Mouse (Mus musculus) heart, embryonic 16.5 days (tissue): ENCODE data around the gene Acot12. TPM values are rescaled to one million over a fixed set of nuclear protein-coding genes. Genes with fewer than 3 reads are reported as not detected.

Experiments
- ATAC-seq: fragments of 200-750 bp; cut with Nextera tagmentation; replicated peaks from 2 replicates; pipeline ENCODE4 v1.8.0; 2017; ENCODE audit warnings: moderate number of reproducible peaks; ENCODE audit not compliant: insufficient read depth, low FRiP score; ENCODE audit errors: extremely low read depth
- H3K27ac ChIP-seq: fragments of 300-500 bp; sonication (generic); 2 replicates; pipeline ENCODE4 v1.5.1; 2014; ENCODE audit warnings: mild to moderate bottlenecking, low read length, control low read depth, moderate library complexity
- H3K27me3 ChIP-seq: fragments of 300-500 bp; sonication (generic); 2 replicates; pipeline ENCODE4 v1.6.1; 2014; ENCODE audit warnings: low read length, mixed read lengths; ENCODE audit not compliant: control insufficient read depth, insufficient read depth
- H3K36me3 ChIP-seq: fragments of 300-500 bp; sonication (generic); 2 replicates; pipeline ENCODE4 v1.6.1; 2014; ENCODE audit not compliant: control insufficient read depth, insufficient read depth
- H3K4me1 ChIP-seq: fragments of 300-500 bp; sonication (generic); 2 replicates; pipeline ENCODE4 v1.6.1; 2014; ENCODE audit warnings: low read length, mixed read lengths; ENCODE audit not compliant: control insufficient read depth, insufficient read depth
- H3K4me2 ChIP-seq: fragments of 300-500 bp; sonication (generic); 2 replicates; pipeline ENCODE4 v1.6.1; 2014; ENCODE audit warnings: low read depth, mild to moderate bottlenecking, control low read depth, low read length
- H3K4me3 ChIP-seq: fragments of 300-500 bp; sonication (generic); 2 replicates; pipeline ENCODE4 v1.5.1; 2014; ENCODE audit warnings: mild to moderate bottlenecking, control low read depth, low read length
- H3K9ac ChIP-seq: fragments of 300-500 bp; sonication (generic); 2 replicates; pipeline ENCODE4 v1.6.1; 2014; ENCODE audit warnings: low read length, control low read depth
- H3K9me3 ChIP-seq: fragments of 300-500 bp; sonication (generic); replicated peaks from 2 replicates; pipeline ENCODE4 v1.6.1; 2016; ENCODE audit warnings: low read length; ENCODE audit not compliant: control insufficient read depth
- WGBS: fragments of 180-500 bp; shearing (Covaris S2); extraction: QIAGEN DNeasy Blood & Tissue Kit; methylation state at CpG from one replicate; pipeline ENCODE4 v1.1.7; 2014; 5-methylcytosine and 5-hydroxymethylcytosine counted together
- polyA plus RNA-seq: library from polyadenylated mRNA; unstranded; fragments of >200 nt; fragmentation: Nextera tagmentation; extraction: Ambion mirVana; gene quantifications from 2 replicates; pipeline ENCODE4 v1.2.1, GENCODE M21; 2015

Gene Acot12
- polyA plus RNA-seq, 1 experiment from 2014 or later, result not detected

- no peaks in the 10 kb centered on the region for H3K36me3 ChIP-seq
- no peak overlapping the region for H3K9ac ChIP-seq
- H3K4me3 ChIP-seq, result no peak overlapping the region
- ATAC-seq, result no peak
- H3K4me2 ChIP-seq, result no peak overlapping the region
- H3K4me1 ChIP-seq, result no peaks in the 10 kb centered on the region
- 66% methylated on average over 9 of the region's 9 CpGs for WGBS
- no peaks in the 10 kb centered on the region for H3K9me3 ChIP-seq
- no peaks in the 10 kb centered on the region for H3K27me3 ChIP-seq
- H3K27ac ChIP-seq, result no peak overlapping the region
Observed at GRCm38 (mm10) chr13:91768683-91769651, 27.7 kb downstream of the Acot12 start.

GRCm38 (mm10) chr13:91778092-91778491, 36.8 kb downstream of the Acot12 start:
- H3K27ac ChIP-seq, result no peak overlapping the region
- no peaks in the 10 kb centered on the region for H3K4me1 ChIP-seq
- H3K4me2 ChIP-seq, result no peak overlapping the region
- no peak overlapping the region for H3K4me3 ChIP-seq
- no peaks in the 10 kb centered on the region for H3K27me3 ChIP-seq
- ATAC-seq, result no peak
- H3K9ac ChIP-seq, result no peak overlapping the region
- no peaks in the 10 kb centered on the region for H3K36me3 ChIP-seq
- 84% methylated on average over 5 of the region's 5 CpGs for WGBS
- no peaks in the 10 kb centered on the region for H3K9me3 ChIP-seq

- H3K27me3 ChIP-seq, result no peaks in the 10 kb centered on the region
- H3K4me3 ChIP-seq, result no peak overlapping the region
- no peak overlapping the region for H3K9ac ChIP-seq
- no peak overlapping the region for H3K4me2 ChIP-seq
- no peaks in the 10 kb centered on the region for H3K36me3 ChIP-seq
- H3K4me1 ChIP-seq, result no peaks in the 10 kb centered on the region
- no peak for ATAC-seq
- no peaks in the 10 kb centered on the region for H3K9me3 ChIP-seq
- H3K27ac ChIP-seq, result no peak overlapping the region
Observed at GRCm38 (mm10) chr13:91779892-91780291, 38.6 kb downstream of the Acot12 start.

GRCm38 (mm10) chr13:91792035-91792434, 50.7 kb downstream of the Acot12 start:
- no peak overlapping the region for H3K9ac ChIP-seq
- 50% methylated on average over 1 of the region's 1 CpGs for WGBS
- no peak for ATAC-seq
- H3K27ac ChIP-seq, result no peak overlapping the region
- no peaks in the 10 kb centered on the region for H3K27me3 ChIP-seq
- H3K4me1 ChIP-seq, result no peaks in the 10 kb centered on the region
- H3K36me3 ChIP-seq, result peaks cover 18% of the 10 kb centered on the region
- H3K9me3 ChIP-seq, result no peaks in the 10 kb centered on the region
- H3K4me2 ChIP-seq, result no peak overlapping the region
- H3K4me3 ChIP-seq, result no peak overlapping the region

GRCm38 (mm10) chr13:91794926-91795436, 53.7 kb downstream of the Acot12 start:
- no peak overlapping the region for H3K9ac ChIP-seq
- H3K4me2 ChIP-seq, result no peak overlapping the region
- no peaks in the 10 kb centered on the region for H3K4me1 ChIP-seq
- H3K36me3 ChIP-seq, result peaks cover 41% of the 10 kb centered on the region
- 91% methylated on average over 13 of the region's 13 CpGs for WGBS
- no peak overlapping the region for H3K4me3 ChIP-seq
- no peak overlapping the region for H3K27ac ChIP-seq
- H3K27me3 ChIP-seq, result no peaks in the 10 kb centered on the region
- no peaks in the 10 kb centered on the region for H3K9me3 ChIP-seq
- no peak for ATAC-seq

GRCm38 (mm10) chr13:91795593-91795992, 54.3 kb downstream of the Acot12 start:
- no peak overlapping the region for H3K4me2 ChIP-seq
- peaks cover 47% of the 10 kb centered on the region for H3K36me3 ChIP-seq
- H3K27me3 ChIP-seq, result no peaks in the 10 kb centered on the region
- no peaks in the 10 kb centered on the region for H3K4me1 ChIP-seq
- H3K9ac ChIP-seq, result no peak overlapping the region
- H3K9me3 ChIP-seq, result no peaks in the 10 kb centered on the region
- 92% methylated on average over 10 of the region's 10 CpGs for WGBS
- no peak for ATAC-seq
- H3K4me3 ChIP-seq, result no peak overlapping the region
- H3K27ac ChIP-seq, result no peak overlapping the region

- Histone ChIP-seq H3K27me3 (no peaks in the 10 kb centered on the region), H3K4me1 (no peaks in the 10 kb centered on the region), H3K36me3 (peaks cover 49% of the 10 kb centered on the region), H3K9me3 (no peaks in the 10 kb centered on the region), H3K4me2 (no peak overlapping the region), H3K9ac (no peak overlapping the region), H3K4me3 (no peak overlapping the region), H3K27ac (no peak overlapping the region)
- ATAC-seq, result no peak
- WGBS, result 89% methylated on average over 6 of the region's 6 CpGs
Observed at GRCm38 (mm10) chr13:91796003-91796402, 54.7 kb downstream of the Acot12 start.

GRCm38 (mm10) chr13:91796916-91797315, 55.6 kb downstream of the Acot12 start:
- Histone ChIP-seq H3K4me1 (no peaks in the 10 kb centered on the region), H3K9me3 (no peaks in the 10 kb centered on the region), H3K4me3 (no peak overlapping the region), H3K4me2 (no peak overlapping the region), H3K27ac (no peak overlapping the region), H3K36me3 (peaks cover 56% of the 10 kb centered on the region), H3K9ac (no peak overlapping the region), H3K27me3 (no peaks in the 10 kb centered on the region)
- 94% methylated on average over 6 of the region's 6 CpGs for WGBS
- ATAC-seq, result no peak

- no peak overlapping the region for H3K27ac ChIP-seq
- H3K9me3 ChIP-seq, result no peaks in the 10 kb centered on the region
- H3K4me1 ChIP-seq, result no peaks in the 10 kb centered on the region
- H3K4me2 ChIP-seq, result no peak overlapping the region
- H3K4me3 ChIP-seq, result no peak overlapping the region
- peaks cover 56% of the 10 kb centered on the region for H3K36me3 ChIP-seq
- ATAC-seq, result no peak
- WGBS, result 92% methylated on average over 10 of the region's 10 CpGs
- H3K9ac ChIP-seq, result no peak overlapping the region
- no peaks in the 10 kb centered on the region for H3K27me3 ChIP-seq
Observed at GRCm38 (mm10) chr13:91797442-91797841, 56.1 kb downstream of the Acot12 start.
